Mouse (Mus musculus) lung, adult 2 months (tissue): Measurements from ENCODE around the gene Samd4.

ENCODE experiments used
- CTCF ChIP-seq: fragments of 200-500 bp; IDR thresholded peaks from 2 replicates; pipeline ENCODE4 v1.5.1; 2011; ENCODE audit warnings: mild to moderate bottlenecking, low read length, control low read depth; ENCODE audit not compliant: insufficient read depth
- POLR2A ChIP-seq: fragments of 200-500 bp; IDR thresholded peaks from 2 replicates; pipeline ENCODE4 v1.6.1; 2011; ENCODE audit warnings: low read depth, mild to moderate bottlenecking, control low read depth, low read length, borderline replicate concordance; ENCODE audit errors: extremely low read depth

DNA sequence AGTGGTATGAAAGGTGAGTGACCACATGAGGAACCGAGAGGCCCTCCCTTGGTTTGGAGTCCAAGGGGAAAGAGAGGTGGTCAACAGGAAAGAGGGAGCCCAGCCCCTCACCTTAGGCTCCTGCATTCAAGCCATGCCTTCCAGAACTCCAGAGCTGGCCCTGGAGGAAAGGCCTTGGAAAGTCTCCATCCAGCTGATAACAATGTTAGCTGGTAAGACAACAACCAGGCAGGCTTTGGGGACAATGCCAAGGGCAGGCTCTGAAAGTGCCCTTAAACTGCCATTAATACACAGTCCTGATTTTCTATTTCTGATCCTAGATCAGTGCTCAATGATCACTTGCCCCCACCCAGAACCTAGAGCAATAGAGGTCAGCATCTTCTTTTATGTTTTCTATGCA, 170.4 kb downstream of the Samd4 start:
- no peak for TF ChIP-seq POLR2A
- no peak for TF ChIP-seq CTCF
